Mouse (Mus musculus) neutrophil, adult 5-6 weeks (primary cell): ENCODE data around the gene Eps15l1. TPM values are rescaled to one million over a fixed set of nuclear protein-coding genes. Genes with fewer than 3 reads are reported as not detected.

Experiments used
- ATAC-seq: fragments of 151-379, 151-347 bp; 2 replicates; pipeline ENCODE4 v1.8.0; 2017; ENCODE audit warnings: mild to moderate bottlenecking, moderate TSS enrichment; ENCODE audit not compliant: insufficient number of reproducible peaks, poor library complexity, low FRiP score, severe bottlenecking; ENCODE audit errors: extremely low read depth
- total RNA-seq: library from RNA; stranded (forward); fragments of 200-1000 nt; gene quantifications from 2 replicates; pipeline ENCODE4 v1.2.3, GENCODE M21; 2017

The Eps15l1 gene
- total RNA-seq, result 69.5 and 70.0 TPM in 2 replicates

GRCm38 (mm10) chr8:72421362-72422335, at the start of gene Eps15l1:
Gene Eps15l1, minus strand, starts transcription at chr8:72421460.
- ATAC-seq, result peak; percentile 97

GRCm38 (mm10) chr8:72470684-72471083, 49.4 kb upstream of the Eps15l1 start:
- ATAC-seq, result no peak

GRCm38 (mm10) chr8:72469984-72470383, 48.7 kb upstream of the Eps15l1 start:
- no peak for ATAC-seq

GRCm38 (mm10) chr8:72469243-72469642, 48.0 kb upstream of the Eps15l1 start:
- ATAC-seq, result no peak

GRCm38 (mm10) chr8:72464211-72464610, 43.0 kb upstream of the Eps15l1 start:
- no peak for ATAC-seq

- ATAC-seq, result no peak
Observed at GRCm38 (mm10) chr8:72459881-72460533, 38.7 kb upstream of the Eps15l1 start.

GRCm38 (mm10) chr8:72458457-72458856, 37.2 kb upstream of the Eps15l1 start:
- ATAC-seq, result no peak

GRCm38 (mm10) chr8:72457806-72458205, 36.5 kb upstream of the Eps15l1 start:
- ATAC-seq, result no peak

- no peak for ATAC-seq
Observed at GRCm38 (mm10) chr8:72455317-72455716, 34.1 kb upstream of the Eps15l1 start.

- no peak for ATAC-seq
Observed at GRCm38 (mm10) chr8:72453904-72454303, 32.6 kb upstream of the Eps15l1 start.

GRCm38 (mm10) chr8:72451516-72451915, 30.3 kb upstream of the Eps15l1 start:
- no peak for ATAC-seq

GRCm38 (mm10) chr8:72445071-72445470, 23.8 kb upstream of the Eps15l1 start:
- ATAC-seq, result peak; percentile 28; the same call in 1 of the 2 replicates

- no peak for ATAC-seq
Observed at GRCm38 (mm10) chr8:72443994-72444350, 22.7 kb upstream of the Eps15l1 start.

GRCm38 (mm10) chr8:72443338-72443993, 22.2 kb upstream of the Eps15l1 start, which contains the start of the genes Calr3 and 1700030K09Rik:
Gene Calr3, minus strand, starts transcription at chr8:72443870.
Gene 1700030K09Rik, plus strand, starts transcription at chr8:72443880.
- ATAC-seq, result peak; percentile 99

GRCm38 (mm10) chr8:72438248-72439015, 17.2 kb upstream of the Eps15l1 start:
- no peak for ATAC-seq

GRCm38 (mm10) chr8:72434952-72435351, 13.7 kb upstream of the Eps15l1 start:
- no peak for ATAC-seq

- no peak for ATAC-seq
Observed at GRCm38 (mm10) chr8:72429676-72430075, 8.4 kb upstream of the Eps15l1 start.

- ATAC-seq, result no peak
Observed at GRCm38 (mm10) chr8:72422926-72423325, 1.7 kb upstream of the Eps15l1 start.
